Mouse (Mus musculus) testis, postnatal 10 days (tissue): ENCODE measurements around the gene Smarca2.

ENCODE experiments used
- DNase-seq: peaks from one replicate; pipeline ENCODE4 v3.0.0; 2021; ENCODE audit warnings: low spot score

Smarca2 gene

GRCm38 (mm10) chr19:26747571-26748539 lies 143.0 kb downstream of the Smarca2 start:
- DNase-seq = peak; percentile 65

GRCm38 (mm10) chr19:26748676-26749075 lies 143.8 kb downstream of the Smarca2 start:
- DNase-seq = no peak

GRCm38 (mm10) chr19:26749427-26750137 lies 144.7 kb downstream of the Smarca2 start:
- DNase-seq = no peak

- no peak for DNase-seq
Observed at GRCm38 (mm10) chr19:26752611-26753163, 147.8 kb downstream of the Smarca2 start.

GRCm38 (mm10) chr19:26753266-26753872 lies 148.5 kb downstream of the Smarca2 start:
- no peak for DNase-seq

GRCm38 (mm10) chr19:26754016-26754794 lies 149.4 kb downstream of the Smarca2 start:
- DNase-seq = no peak

- no peak for DNase-seq
Observed at GRCm38 (mm10) chr19:26755991-26756390, 151.1 kb downstream of the Smarca2 start.

- DNase-seq = no peak
Observed at GRCm38 (mm10) chr19:26756399-26756798, 151.5 kb downstream of the Smarca2 start.

GRCm38 (mm10) chr19:26758156-26758555 lies 153.3 kb downstream of the Smarca2 start:
- no peak for DNase-seq

- no peak for DNase-seq
Observed at GRCm38 (mm10) chr19:26758620-26759019, 153.8 kb downstream of the Smarca2 start.

GRCm38 (mm10) chr19:26759295-26759694 lies 154.4 kb downstream of the Smarca2 start:
- DNase-seq = no peak

GRCm38 (mm10) chr19:26761257-26761656 lies 156.4 kb downstream of the Smarca2 start:
- no peak for DNase-seq

GRCm38 (mm10) chr19:26765483-26765882 lies 160.6 kb downstream of the Smarca2 start:
- no peak for DNase-seq

GRCm38 (mm10) chr19:26767454-26767853 lies 162.6 kb downstream of the Smarca2 start:
- DNase-seq = no peak

GRCm38 (mm10) chr19:26767941-26768340 lies 163.1 kb downstream of the Smarca2 start:
- no peak for DNase-seq

- no peak for DNase-seq
Observed at GRCm38 (mm10) chr19:26768846-26769245, 164.0 kb downstream of the Smarca2 start.

- DNase-seq = no peak
Observed at GRCm38 (mm10) chr19:26769609-26770500, 165.0 kb downstream of the Smarca2 start.

- DNase-seq = no peak
Observed at GRCm38 (mm10) chr19:26770592-26770991, 165.7 kb downstream of the Smarca2 start.

- DNase-seq = no peak
Observed at GRCm38 (mm10) chr19:26772051-26772583, 167.3 kb downstream of the Smarca2 start.
